Mouse (Mus musculus): ENCODE results near the gene Cc2d2b.

Cc2d2b gene

GRCm38 (mm10) chr19:40748559-40748958 lies at the start of gene Cc2d2b:
Cc2d2b (plus strand) TSS chr19:40748753.
- no peak for DNase-seq

DNA sequence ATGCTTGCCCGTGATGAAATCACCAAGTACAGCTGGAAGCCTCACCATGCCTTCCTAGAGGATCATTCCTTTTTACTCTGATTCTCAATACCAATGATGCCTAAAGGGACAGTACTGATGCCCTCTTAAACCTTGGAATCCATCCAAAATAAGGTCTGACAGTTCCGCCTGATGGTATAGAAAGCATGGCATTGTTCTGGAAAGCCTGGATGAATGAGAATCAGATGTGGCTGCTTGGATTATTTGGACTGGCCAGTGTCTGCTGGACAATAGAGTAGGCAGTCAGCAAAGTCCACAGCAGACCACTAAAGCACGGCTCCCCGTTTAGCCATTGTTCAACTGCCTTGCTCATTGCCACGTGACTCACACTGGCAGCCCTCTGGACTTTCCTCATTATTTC lies 48.7 kb upstream of the Cc2d2b start:
- DNase-seq: peak; percentile 73

GRCm38 (mm10) chr19:40702406-40702805 lies 46.1 kb upstream of the Cc2d2b start:
- peak; percentile 5 for DNase-seq

- no peak for DNase-seq
Measured at GRCm38 (mm10) chr19:40712889-40713628, 35.5 kb upstream of the Cc2d2b start.

DNA sequence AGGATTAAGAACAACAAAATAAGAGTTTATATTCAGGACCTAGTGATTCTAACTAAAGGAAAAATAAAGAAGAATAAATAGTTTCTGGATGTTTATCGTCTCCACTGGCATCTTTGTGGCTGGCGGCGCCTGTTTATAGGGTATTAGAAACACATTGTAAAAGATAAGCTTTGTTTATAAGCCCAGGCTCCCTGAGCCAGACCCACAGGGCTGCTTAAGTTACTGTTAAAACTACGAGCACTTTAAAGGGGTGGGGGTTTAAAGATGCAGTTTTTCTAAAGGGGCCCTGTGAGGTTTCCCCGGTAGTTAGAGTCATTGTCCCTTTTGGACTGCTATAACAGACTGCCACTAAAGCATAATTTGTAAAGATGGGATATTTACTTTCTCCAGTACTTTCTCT lies 33.9 kb upstream of the Cc2d2b start:
- no peak for DNase-seq

DNA sequence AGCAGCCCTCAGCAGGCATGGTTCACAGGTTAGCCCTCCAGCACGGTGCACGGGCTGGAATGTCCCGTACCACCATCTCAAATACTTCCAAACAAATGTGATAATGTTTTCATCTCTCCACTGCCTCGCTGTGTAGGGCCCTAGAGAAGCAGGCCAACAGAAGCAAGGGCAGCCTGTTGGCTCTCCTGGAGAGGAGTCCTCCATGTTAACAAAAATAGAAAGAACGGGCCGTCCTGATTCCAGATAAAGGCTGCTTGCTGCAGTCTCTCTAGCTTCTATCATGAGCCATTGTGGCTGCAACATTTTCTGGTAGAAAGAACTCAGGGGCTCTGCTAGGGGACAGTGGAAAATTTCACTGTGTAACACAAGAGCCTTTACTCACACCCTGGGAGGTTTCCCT lies 31.6 kb upstream of the Cc2d2b start:
- DNase-seq: no peak

GRCm38 (mm10) chr19:40719439-40720105 lies 29.0 kb upstream of the Cc2d2b start:
- DNase-seq: no peak

GRCm38 (mm10) chr19:40720381-40720780 lies 28.2 kb upstream of the Cc2d2b start:
- no peak for DNase-seq

- peak; percentile 72 for DNase-seq
Measured at GRCm38 (mm10) chr19:40722137-40723038, 26.2 kb upstream of the Cc2d2b start.

GRCm38 (mm10) chr19:40723516-40723915 lies 25.0 kb upstream of the Cc2d2b start:
- no peak for DNase-seq

- no peak for DNase-seq
Measured at GRCm38 (mm10) chr19:40726148-40726547, 22.4 kb upstream of the Cc2d2b start.

DNA sequence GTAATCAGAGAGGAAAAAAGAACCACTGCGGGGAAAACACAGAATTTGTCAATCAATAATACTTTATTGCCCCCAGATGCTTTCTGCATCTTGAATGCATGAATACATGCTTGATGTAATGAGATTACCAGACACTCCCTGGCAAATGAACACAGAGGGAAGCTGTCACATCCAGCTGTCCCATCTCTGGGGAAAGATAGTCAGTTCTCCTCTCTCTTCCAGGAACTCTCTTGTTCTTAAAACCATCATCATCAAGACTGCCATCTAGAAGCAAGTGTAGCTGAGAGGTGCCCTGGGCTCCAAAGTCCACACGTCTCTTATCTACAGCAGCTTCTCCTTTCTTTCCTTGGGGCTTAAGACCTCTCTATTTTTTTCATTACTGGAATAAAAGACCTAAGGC lies 21.9 kb upstream of the Cc2d2b start:
- no peak for DNase-seq

- DNase-seq: no peak
Measured at GRCm38 (mm10) chr19:40728213-40728612, 20.3 kb upstream of the Cc2d2b start.

- no peak for DNase-seq
Measured at GRCm38 (mm10) chr19:40728732-40729420, 19.7 kb upstream of the Cc2d2b start.

- DNase-seq: no peak
Measured at GRCm38 (mm10) chr19:40733409-40733808, 15.1 kb upstream of the Cc2d2b start.

- no peak for DNase-seq
Measured at GRCm38 (mm10) chr19:40733849-40734248, 14.7 kb upstream of the Cc2d2b start.

DNA sequence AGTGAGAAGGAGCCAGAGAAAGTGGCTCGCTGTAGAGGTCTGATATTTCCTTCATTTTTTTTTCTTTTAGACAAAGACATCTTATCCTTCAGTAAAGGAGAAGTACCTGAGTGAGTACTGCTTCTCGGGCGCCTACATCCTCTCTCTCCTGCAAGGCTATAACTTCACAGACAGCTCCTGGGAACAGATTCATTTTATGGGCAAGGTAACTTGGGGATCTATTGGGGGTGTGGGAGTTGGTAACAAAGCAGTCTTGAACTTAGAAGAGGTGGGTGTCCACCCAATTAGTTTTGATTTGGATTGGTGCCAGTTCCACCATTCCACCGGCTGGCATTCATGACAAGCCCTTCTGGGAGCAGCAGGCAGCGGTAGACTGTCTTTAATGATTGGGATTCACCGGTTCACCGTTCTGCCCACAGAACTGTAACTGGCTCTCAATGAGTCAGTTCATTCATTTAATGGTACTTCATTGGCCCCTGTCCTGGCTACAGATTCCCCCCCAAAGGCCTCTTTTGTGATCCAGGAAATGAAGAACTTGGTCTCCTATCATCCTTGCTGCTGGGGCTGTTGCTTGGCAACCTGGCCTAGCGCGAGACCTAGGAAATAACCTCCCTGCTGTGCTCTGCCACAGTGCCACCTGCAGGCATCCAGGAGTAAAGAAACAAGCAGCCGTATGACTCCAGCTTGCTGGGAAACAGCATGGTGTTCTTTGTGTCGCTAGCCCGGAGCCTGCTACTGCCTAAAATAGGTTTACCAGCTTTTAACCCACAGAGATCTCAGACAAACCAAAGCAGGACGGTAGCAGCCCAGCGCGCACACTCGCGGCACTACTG lies 11.7 kb upstream of the Cc2d2b start:
- DNase-seq: peak; percentile 95

DNA sequence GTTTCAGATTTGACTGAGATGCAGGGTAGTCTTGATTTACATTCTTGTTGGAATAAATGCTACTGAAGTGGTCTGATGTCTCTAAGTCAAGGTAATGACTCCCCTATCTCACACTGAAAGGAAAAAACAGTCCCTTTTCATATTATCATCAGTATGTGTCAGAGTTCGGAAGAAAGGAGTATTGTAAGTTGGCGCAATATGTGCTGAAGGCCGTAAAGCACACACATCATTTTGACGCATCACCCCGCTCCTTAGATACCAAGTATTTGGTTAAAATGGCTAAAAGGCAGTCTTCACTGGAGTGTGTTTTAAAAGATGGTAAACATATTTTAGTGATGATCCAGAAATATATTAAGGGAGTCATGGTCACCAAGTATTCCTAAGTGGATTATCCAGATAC lies 10.9 kb upstream of the Cc2d2b start:
- DNase-seq: no peak

- no peak for DNase-seq
Measured at GRCm38 (mm10) chr19:40738683-40739324, 9.7 kb upstream of the Cc2d2b start.

- peak; percentile 29 for DNase-seq
Measured at GRCm38 (mm10) chr19:40746603-40747002, 1.9 kb upstream of the Cc2d2b start.

DNA sequence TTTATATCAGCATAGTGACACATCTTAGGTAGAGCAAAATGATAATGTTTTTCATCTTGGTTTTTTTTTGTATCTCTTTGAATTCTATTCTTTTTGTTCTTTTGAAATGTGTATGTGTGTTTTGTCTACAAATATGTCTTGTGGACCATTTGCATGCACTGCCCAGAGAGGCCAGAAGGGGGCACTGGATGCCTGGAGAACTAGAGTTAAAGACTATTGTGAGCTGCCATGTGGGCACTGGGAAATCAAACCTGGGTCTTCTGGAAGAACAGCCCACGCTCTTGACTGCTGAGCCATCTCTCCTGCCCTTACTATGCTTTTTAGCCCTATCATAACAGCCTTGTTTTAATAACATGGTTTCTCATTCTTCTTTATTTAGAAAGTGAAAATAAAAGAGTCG lies 5.8 kb downstream of the Cc2d2b start:
- DNase-seq: peak; percentile 55
